Mouse (Mus musculus): ENCODE measurements around the gene Rbpj.

- TF ChIP-seq CTCF (IDR thresholded peaks at IDR 0.05; ENCODE audit: low read depth) (no peak), EP300 (IDR thresholded peaks at IDR 0.05; ENCODE audit: low read depth) (no peak)
These were observed 28.7 kb downstream of the Rbpj start for GRCm38 (mm10) chr5:53494536-53495159.
